Mouse (Mus musculus) brain, embryonic 14.5 days (tissue): Measurements from ENCODE around the gene Ankmy2. TPM values are rescaled to one million over a fixed set of nuclear protein-coding genes. Genes with fewer than 3 reads are reported as not detected.
A peak's percentile ranks its signal among the peaks of the same experiment; 100 is the strongest.

Experiments used
- DNase-seq: peaks from one replicate; pipeline ENCODE4 v3.0.0-alpha.2; 2011; ENCODE audit warnings: low read depth
- CTCF ChIP-seq: fragments of 200-500 bp; IDR thresholded peaks from 2 replicates; pipeline ENCODE4 v1.5.1; 2012; ENCODE audit warnings: inconsistent platforms, mild to moderate bottlenecking, moderate library complexity, borderline replicate concordance; ENCODE audit not compliant: insufficient read depth, insufficient read length; ENCODE audit errors: extremely low read depth
- POLR2A ChIP-seq: fragments of 200-500 bp; IDR thresholded peaks from 2 replicates; pipeline ENCODE4 v1.6.1; 2012; ENCODE audit warnings: mild to moderate bottlenecking, inconsistent platforms, borderline replicate concordance; ENCODE audit not compliant: poor library complexity, insufficient read depth, insufficient read length, severe bottlenecking; ENCODE audit errors: extremely low read depth
- polyA plus RNA-seq: library from polyadenylated mRNA; depleted of rRNA; stranded (reverse); fragments of >200 nt; gene quantifications from 2 replicates; pipeline ENCODE4 v1.2.3, GENCODE M21; 2012

The Ankmy2 gene
- polyA plus RNA-seq, 1 experiment, result 39.5 TPM

GRCm38 (mm10) chr12:36157638-36158308 is 859 bp downstream of the Ankmy2 start, which contains the start of gene Bzw2:
Gene Bzw2, minus strand, starts transcription at chr12:36158080.
- TF ChIP-seq POLR2A (no peak), CTCF (no peak)
- DNase-seq, result peak; percentile 85

GRCm38 (mm10) chr12:36164126-36164791 is 7.3 kb downstream of the Ankmy2 start:
- no peak for DNase-seq
- TF ChIP-seq POLR2A (no peak), CTCF (no peak)

GRCm38 (mm10) chr12:36165299-36165698 is 8.4 kb downstream of the Ankmy2 start:
- TF ChIP-seq POLR2A, result no peak
- TF ChIP-seq CTCF, result no peak
- DNase-seq, result no peak

GRCm38 (mm10) chr12:36177227-36177626 is 20.3 kb downstream of the Ankmy2 start:
- DNase-seq, result no peak
- no peak for TF ChIP-seq POLR2A
- TF ChIP-seq CTCF, result no peak

GRCm38 (mm10) chr12:36182570-36182969 is 25.7 kb downstream of the Ankmy2 start:
- TF ChIP-seq CTCF (no peak), POLR2A (no peak)

GRCm38 (mm10) chr12:36187081-36187480 is 30.2 kb downstream of the Ankmy2 start:
- TF ChIP-seq POLR2A (no peak), CTCF (no peak)

More at GRCm38 (mm10) chr12:36182570-36182969, 25.7 kb downstream of the Ankmy2 start:
- no peak for DNase-seq

GRCm38 (mm10) chr12:36189610-36190009 is 32.7 kb downstream of the Ankmy2 start:
- no peak for DNase-seq
- TF ChIP-seq CTCF (no peak), POLR2A (no peak)

More at GRCm38 (mm10) chr12:36187081-36187480, 30.2 kb downstream of the Ankmy2 start:
- no peak for DNase-seq

- TF ChIP-seq POLR2A (no peak), CTCF (no peak)
These were observed 33.4 kb downstream of the Ankmy2 start for GRCm38 (mm10) chr12:36190343-36190742.

GRCm38 (mm10) chr12:36194976-36195375 is 38.1 kb downstream of the Ankmy2 start:
- no peak for DNase-seq
- TF ChIP-seq CTCF (no peak), POLR2A (no peak)

More at GRCm38 (mm10) chr12:36190343-36190742, 33.4 kb downstream of the Ankmy2 start:
- DNase-seq, result no peak

- DNase-seq, result peak; percentile 34
These were observed 48.7 kb downstream of the Ankmy2 start for GRCm38 (mm10) chr12:36205579-36206119.

GRCm38 (mm10) chr12:36207072-36207799 is 50.3 kb downstream of the Ankmy2 start:
- peak; percentile 95 for DNase-seq
- TF ChIP-seq CTCF (no peak), POLR2A (no peak)
